Mouse (Mus musculus): Measurements from ENCODE around the gene Rpl13.

GRCm38 (mm10) chr8:123113908-123114469 lies 11.8 kb downstream of the Rpl13 start:
- TF ChIP-seq POLR2A (IDR thresholded peaks at IDR 0.05; ENCODE audit: borderline replicate concordance, extremely low read depth, low read depth, low read length) = no peak
- no peak for TF ChIP-seq CTCF (IDR thresholded peaks at IDR 0.05; ENCODE audit: insufficient read depth, low read length)

Data from lung, adult 2 months (tissue).